Mouse (Mus musculus): ENCODE measurements around the gene Zfp879.

Zfp879 gene

DNA sequence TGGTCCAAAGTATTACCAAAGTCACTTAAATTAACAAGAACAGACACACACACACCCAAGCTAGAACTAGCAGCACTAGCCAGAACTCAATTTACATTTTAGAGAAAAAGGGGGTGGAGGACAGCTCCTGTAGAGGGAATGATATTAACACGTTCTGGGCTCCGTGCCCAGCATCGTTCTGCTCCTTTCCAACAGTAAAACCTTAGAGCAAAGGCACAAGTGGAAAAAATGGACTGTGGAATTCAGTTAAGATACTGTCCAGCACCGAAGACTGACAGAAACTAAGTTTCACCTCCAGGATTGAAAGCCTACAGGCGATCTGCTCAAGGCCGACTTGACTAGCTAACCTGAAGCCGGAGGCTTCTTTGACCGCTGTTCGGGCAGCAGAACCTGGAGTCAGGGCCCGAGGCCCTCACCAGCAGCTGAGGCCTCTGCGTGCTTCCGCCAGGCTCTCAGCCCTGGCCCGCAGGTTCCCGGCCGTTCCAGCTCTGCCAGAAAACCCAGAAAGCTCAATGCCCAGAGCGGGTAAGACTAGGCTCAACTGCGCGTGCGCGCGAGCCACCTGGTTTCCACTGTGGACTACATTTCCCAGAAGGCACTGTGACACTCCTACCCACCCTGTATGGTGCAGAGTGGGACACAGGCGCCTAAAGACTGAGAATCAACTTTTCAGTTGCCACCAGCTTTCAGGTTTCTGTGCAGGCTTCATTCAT is at the start of gene Zfp879:
Gene Zfp879 (minus strand): TSS at position 530 of the 713 bp plus-strand sequence.
- peak; percentile 95 for DNase-seq

DNA sequence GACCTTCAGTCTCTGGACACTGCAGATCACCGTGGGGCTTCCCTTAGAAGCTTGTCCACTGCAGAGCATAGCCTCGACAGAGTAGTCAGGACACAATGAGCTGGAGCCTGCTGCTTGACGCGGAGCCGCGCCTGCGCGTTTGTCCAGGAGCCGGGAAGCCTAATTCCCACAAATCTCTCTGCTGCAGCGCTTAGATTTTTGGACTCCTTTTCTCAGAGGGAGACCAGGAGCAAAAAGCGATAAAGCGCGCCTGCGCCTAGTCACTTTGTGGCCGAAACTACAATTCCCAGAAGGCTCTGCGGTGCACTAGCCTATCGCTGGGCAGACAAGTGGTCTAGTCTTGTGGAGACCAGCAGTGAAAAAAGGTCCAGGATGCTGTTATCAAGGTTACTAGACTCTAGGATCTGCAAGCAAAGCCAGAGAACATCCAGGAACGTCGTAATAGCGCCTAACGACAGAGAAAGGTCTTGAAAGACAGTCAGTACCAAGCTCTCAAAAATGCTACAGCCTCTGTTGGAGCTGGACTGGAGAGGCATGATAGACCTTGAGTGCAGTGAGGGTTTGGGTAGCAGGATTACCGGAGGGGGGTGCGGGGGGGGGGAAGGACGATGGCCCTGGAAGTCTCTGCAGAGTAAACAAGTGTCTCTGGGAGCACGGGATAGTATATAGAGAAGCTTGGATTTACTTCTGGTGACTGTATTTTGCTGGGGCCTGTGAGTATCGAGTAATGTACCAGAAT is 46.2 kb upstream of the Zfp879 start, which contains the start of gene Zfp454:
Gene Zfp454 (minus strand): TSS at position 262 of the 739 bp plus-strand sequence.
- peak; percentile 91 for DNase-seq

GRCm38 (mm10) chr11:50886933-50887293 is 45.6 kb upstream of the Zfp879 start:
- DNase-seq = no peak

GRCm38 (mm10) chr11:50886231-50886932 is 45.0 kb upstream of the Zfp879 start:
- DNase-seq = peak in 1 of 2 experiments; percentile 5

- no peak for DNase-seq
Measured at GRCm38 (mm10) chr11:50883756-50884155, 42.4 kb upstream of the Zfp879 start.

- DNase-seq = no peak
Measured at GRCm38 (mm10) chr11:50878641-50879040, 37.3 kb upstream of the Zfp879 start.

GRCm38 (mm10) chr11:50850989-50851601 is 9.7 kb upstream of the Zfp879 start:
- no peak for DNase-seq

DNA sequence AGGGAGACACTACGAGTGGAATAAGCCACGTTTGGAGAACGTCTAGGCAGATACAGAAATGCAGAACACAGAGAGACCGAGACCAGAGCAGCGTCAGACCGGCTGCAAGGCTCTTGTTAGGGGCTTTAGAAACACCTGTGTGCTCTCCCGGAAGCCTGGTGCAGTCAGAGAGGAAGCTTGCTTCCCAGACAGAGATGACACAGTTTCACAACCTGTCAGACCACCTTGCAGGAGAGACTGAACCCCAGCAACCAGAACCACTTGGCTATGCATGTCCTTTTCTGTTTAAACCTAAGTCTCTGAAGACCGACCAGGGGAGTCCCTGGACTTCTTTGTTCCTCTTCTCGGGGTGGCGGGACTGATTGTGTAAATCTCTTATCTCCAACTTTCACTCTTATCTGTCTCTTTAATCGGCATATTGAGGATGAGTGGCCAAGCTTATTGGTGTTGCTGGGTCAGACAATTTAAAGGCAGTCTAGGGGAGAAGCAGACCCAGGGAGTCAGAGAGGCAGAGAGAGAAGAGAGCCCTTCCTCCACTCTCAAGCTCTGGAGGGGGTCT is 8.9 kb upstream of the Zfp879 start, which contains the start of gene Grm6:
Gene Grm6 (plus strand): TSS at position 509 of the 559 bp plus-strand sequence.
- DNase-seq = no peak

GRCm38 (mm10) chr11:50849310-50849709 is 8.0 kb upstream of the Zfp879 start:
- no peak for DNase-seq

GRCm38 (mm10) chr11:50848520-50849137 is 7.3 kb upstream of the Zfp879 start:
- no peak for DNase-seq

DNA sequence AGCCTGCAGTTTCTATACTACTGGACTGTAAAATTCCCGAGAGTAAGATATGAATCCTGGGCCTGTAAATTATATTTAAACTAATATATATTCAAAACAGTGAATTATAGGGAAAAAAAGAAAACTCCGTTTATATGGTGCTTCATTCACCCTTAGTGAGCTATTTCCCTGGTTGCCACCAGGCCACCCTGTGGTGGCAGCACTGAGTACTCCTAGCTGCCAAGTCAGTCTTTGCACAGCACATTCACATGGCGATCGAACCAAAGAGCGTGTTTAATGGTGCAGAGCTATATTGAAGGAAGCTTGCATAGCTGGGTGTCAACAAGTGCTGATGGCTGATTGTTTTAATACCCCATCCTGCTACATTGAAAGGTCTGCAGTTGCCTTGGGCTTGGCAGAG is 5.7 kb upstream of the Zfp879 start:
- DNase-seq = no peak

DNA sequence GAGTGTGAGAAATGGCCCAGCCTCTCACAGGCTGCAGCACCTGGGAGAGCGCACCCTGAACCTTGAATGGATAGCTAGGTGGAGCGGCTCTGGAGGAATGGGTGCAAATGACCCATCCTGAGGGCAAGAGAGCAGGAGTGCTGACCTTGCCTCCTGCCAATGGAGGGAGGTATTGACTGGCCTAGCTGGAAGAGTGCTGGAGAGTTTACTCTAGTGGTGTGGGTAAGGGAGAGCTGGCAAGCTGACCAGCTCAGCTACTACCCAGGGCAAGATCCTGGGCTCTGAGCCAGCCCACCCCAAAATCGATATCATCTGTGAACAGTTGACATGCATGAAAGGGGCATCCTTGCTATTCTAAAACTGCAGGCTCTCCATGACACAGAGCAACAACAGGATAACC is 4.6 kb upstream of the Zfp879 start:
- no peak for DNase-seq

DNA sequence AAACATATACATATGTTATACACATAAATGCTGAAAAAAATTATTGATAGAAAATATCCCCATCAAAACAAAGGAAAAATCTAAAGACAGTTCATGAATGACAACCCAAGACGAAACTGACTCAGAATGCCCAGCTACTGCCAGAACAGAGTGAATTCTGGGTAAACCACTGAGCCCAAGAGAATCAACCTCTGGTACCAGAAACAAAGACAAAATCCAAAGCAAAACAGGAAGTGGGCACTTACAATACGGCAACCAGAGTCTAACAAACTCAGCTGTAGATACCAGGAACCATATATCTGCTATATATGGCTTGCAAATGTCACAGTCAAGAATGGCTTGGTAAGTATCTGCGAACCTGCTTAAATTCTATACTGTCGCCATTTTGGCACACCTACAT is 5.6 kb downstream of the Zfp879 start:
- DNase-seq = no peak

- DNase-seq = peak; percentile 79 to 84
Measured at GRCm38 (mm10) chr11:50827010-50827953, 14.1 kb downstream of the Zfp879 start, which contains the start of gene Zfp354c. Gene Zfp354c, minus strand, starts transcription at chr11:50827724.

- DNase-seq = peak in 1 of 2 experiments; percentile 19
Measured at GRCm38 (mm10) chr11:50826214-50826613, 15.1 kb downstream of the Zfp879 start.

DNA sequence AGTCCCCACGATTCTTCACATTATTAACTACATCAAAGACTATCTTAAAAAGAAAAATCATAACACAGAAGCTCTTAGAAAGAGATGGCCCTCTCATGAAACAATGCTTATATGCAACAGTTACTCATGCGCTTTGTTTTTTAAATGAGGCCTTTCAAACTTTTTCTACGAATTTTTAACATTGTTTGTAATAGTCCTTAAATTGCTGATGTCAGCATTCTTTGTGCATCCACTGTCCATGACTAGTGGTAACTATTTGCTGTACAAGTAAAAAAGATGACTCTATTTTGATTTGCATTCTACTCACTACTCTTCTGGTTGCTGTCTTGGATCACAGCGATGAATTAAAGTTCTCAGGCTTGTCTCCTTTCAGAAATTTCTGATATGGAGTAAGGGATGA is 27.1 kb downstream of the Zfp879 start:
- no peak for DNase-seq

DNA sequence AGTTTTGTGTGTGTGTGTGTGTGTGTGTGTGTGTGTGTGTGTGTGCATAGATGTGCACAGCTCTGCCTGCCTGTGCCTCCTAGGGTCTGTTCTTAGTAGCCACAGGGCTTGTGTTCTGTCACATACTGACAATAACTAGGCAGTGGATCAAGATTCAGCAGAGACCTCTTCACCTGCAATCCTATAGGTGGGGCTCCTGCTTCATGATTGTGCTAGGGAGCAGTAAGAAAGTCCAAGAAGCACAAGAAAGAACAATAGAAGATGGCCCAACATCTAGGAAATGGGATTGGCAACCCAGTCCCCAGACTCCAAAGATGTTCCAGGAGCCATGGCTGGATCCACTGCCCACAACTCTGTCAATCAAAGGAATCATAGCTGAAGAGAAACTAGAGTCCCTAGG is 42.5 kb downstream of the Zfp879 start:
- DNase-seq = no peak

DNA sequence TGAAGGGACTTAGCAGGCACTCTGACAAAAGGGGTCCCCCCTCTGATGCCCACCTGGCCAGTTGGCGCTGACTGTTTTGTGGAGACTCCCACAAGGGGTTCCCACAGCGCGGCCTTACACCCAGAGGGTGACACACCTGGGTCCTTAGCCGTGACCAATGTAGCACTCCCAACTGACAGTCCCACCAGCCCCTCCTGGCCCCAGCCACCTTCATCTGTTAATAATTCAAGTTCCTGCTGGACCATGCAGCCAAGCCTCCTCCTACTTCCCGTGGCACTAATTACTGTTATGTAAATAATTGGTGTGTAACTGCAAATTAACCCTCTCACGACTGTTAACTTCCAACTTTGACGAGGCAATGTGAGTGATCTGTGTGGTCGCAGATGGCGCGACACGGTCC is 43.7 kb downstream of the Zfp879 start:
- DNase-seq = no peak

Measured in kidney, adult 8-10 months (tissue).